Comparison of ENCODE assay signal across 7 mouse cellular contexts in genomic region chr17:34123518-34123917, GRCm38 (mm10). TPM values are rescaled to one million over a fixed set of nuclear protein-coding genes. Genes with fewer than 3 reads are reported as not detected.
A peak's percentile ranks its signal among the peaks of the same experiment; 100 is the strongest.
DNase-seq lines count a peak whose midpoint lies in the region; ATAC-seq and TF ChIP-seq lines count a peak whose summit lies in the region.

No protein-coding gene starts in this region.

- H3K4me1 ChIP-seq in thymus, adult 2 months (replicated peaks; ENCODE audit: control insufficient read depth, insufficient read depth, low read length) = peaks cover 26% of the 10 kb centered on the region
- H3K4me1 ChIP-seq in embryonic facial prominence, embryonic 14.5 days (ENCODE audit: control insufficient read depth, insufficient read depth, low read length) = peaks cover 30% of the 10 kb centered on the region
- peaks cover 18% of the 10 kb centered on the region for H3K4me1 ChIP-seq in hindbrain, embryonic 16.5 days (ENCODE audit: control insufficient read depth, insufficient read depth, low read depth, low read length)

- no peak for ATAC-seq in embryonic facial prominence, embryonic 14.5 days (ENCODE audit: low read depth)
- no peak for ATAC-seq in hindbrain, embryonic 16.5 days

- H3K27ac ChIP-seq in thymus, adult 2 months (ENCODE audit: control insufficient read depth, insufficient read depth, low read length) = peak overlapping the region; percentile 67
- H3K27ac ChIP-seq in embryonic facial prominence, embryonic 14.5 days (replicated peaks; ENCODE audit: low read depth, low read length) = peak overlapping the region; percentile 99
- H3K27ac ChIP-seq in hindbrain, embryonic 16.5 days (ENCODE audit: low read depth, low read length) = peak overlapping the region; percentile 100

- peak overlapping the region; percentile 90 for H3K4me2 ChIP-seq in embryonic facial prominence, embryonic 14.5 days (ENCODE audit: low read depth, low read length)
- H3K4me2 ChIP-seq in hindbrain, embryonic 16.5 days (ENCODE audit: low read length) = peak overlapping the region; percentile 84

- WGBS in thymus, adult 2 months = 13% methylated on average over 2 of the region's 2 CpGs
- 0% methylated on average over 2 of the region's 2 CpGs for WGBS in embryonic facial prominence, embryonic 14.5 days
- 3% methylated on average over 2 of the region's 2 CpGs for WGBS in hindbrain, embryonic 16.5 days

- peak overlapping the region; percentile 98 for H3K9ac ChIP-seq in embryonic facial prominence, embryonic 14.5 days (ENCODE audit: low read depth, low read length)
- peak overlapping the region; percentile 99 for H3K9ac ChIP-seq in hindbrain, embryonic 16.5 days (ENCODE audit: low read depth, low read length)

- DNase-seq in thymus, adult 2 months = no peak
- no peak for DNase-seq in thymus, postnatal 10 days (ENCODE audit: low spot score in 2 of 2)
- DNase-seq in embryonic facial prominence, embryonic 14.5 days (ENCODE audit: low spot score) = peak; percentile 68
- peak; percentile 51 to 53 for DNase-seq in lung, postnatal 4 days
- no peak for DNase-seq in layer of hippocampus, postnatal 14 days (ENCODE audit: low spot score in 2 of 2)
- DNase-seq in right cerebral cortex, postnatal 36 days (ENCODE audit: low spot score in 2 of 2) = no peak

- H3K9me3 ChIP-seq in embryonic facial prominence, embryonic 14.5 days (ENCODE audit: control insufficient read depth, low read length) = no peaks in the 10 kb centered on the region
- H3K9me3 ChIP-seq in hindbrain, embryonic 16.5 days (ENCODE audit: control insufficient read depth, low read length) = no peaks in the 10 kb centered on the region

- no peaks in the 10 kb centered on the region for H3K36me3 ChIP-seq in thymus, adult 2 months (ENCODE audit: control insufficient read depth, insufficient read depth, low read length)
- peaks cover 15% of the 10 kb centered on the region for H3K36me3 ChIP-seq in embryonic facial prominence, embryonic 14.5 days (ENCODE audit: control insufficient read depth, insufficient read depth, low read length)
- H3K36me3 ChIP-seq in hindbrain, embryonic 16.5 days (ENCODE audit: control insufficient read depth, insufficient read depth, low read length) = peaks cover 3% of the 10 kb centered on the region; the same call in 1 of the 2 replicates

- no peaks in the 10 kb centered on the region for H3K27me3 ChIP-seq in thymus, adult 2 months (ENCODE audit: control insufficient read depth, insufficient read depth, low read length)
- H3K27me3 ChIP-seq in embryonic facial prominence, embryonic 14.5 days (replicated peaks; ENCODE audit: control insufficient read depth, insufficient read depth, low read length) = no peaks in the 10 kb centered on the region
- no peaks in the 10 kb centered on the region for H3K27me3 ChIP-seq in hindbrain, embryonic 16.5 days (replicated peaks; ENCODE audit: control insufficient read depth, insufficient read depth, low read length)

- TF ChIP-seq CTCF in thymus, adult 2 months (IDR thresholded peaks at IDR 0.05; ENCODE audit: borderline replicate concordance, control insufficient read depth, extremely low read depth, insufficient read depth, low read length, poor library complexity) = no peak

- TF ChIP-seq POLR2A in thymus, adult 2 months (IDR thresholded peaks at IDR 0.05; ENCODE audit: control insufficient read depth, extremely low read depth, insufficient read depth, low read length, poor library complexity) = no peak

- peak overlapping the region; percentile 37 for H3K4me3 ChIP-seq in thymus, adult 2 months (ENCODE audit: control insufficient read depth, insufficient read depth, low read length)
- H3K4me3 ChIP-seq in embryonic facial prominence, embryonic 14.5 days (ENCODE audit: low read depth, low read length) = peak overlapping the region; percentile 92
- peak overlapping the region; percentile 86 for H3K4me3 ChIP-seq in hindbrain, embryonic 16.5 days (ENCODE audit: low read length)

RNA-seq across cellular contexts. Expression of gene Brd2, which starts 1.1 kb away (rescaled TPM):
- polyA plus RNA-seq in thymus, adult 2 months (2012; rRNA removed) = 236 and 257 TPM in 2 replicates
- polyA plus RNA-seq in embryonic facial prominence, embryonic 14.5 days (2014; fragmentation: Nextera tagmentation; extraction: Ambion mirVana) = 103 and 105 TPM in 2 replicates
- 98.5 and 123 TPM in 2 replicates for polyA plus RNA-seq in hindbrain, embryonic 16.5 days (2015; fragmentation: Nextera tagmentation; extraction: Ambion mirVana)
- 100 to 1,000 TPM; 248 to 278 TPM for total RNA-seq in layer of hippocampus, postnatal 14 days (2021)

RNA-seq across cellular contexts. Expression of gene H2-DMa, which starts 4.2 kb away (rescaled TPM):
- polyA plus RNA-seq in thymus, adult 2 months (2012; rRNA removed) = 141 and 177 TPM in 2 replicates
- 13.6 and 14.9 TPM in 2 replicates for polyA plus RNA-seq in embryonic facial prominence, embryonic 14.5 days (2014; fragmentation: Nextera tagmentation; extraction: Ambion mirVana)
- polyA plus RNA-seq in hindbrain, embryonic 16.5 days (2015; fragmentation: Nextera tagmentation; extraction: Ambion mirVana) = 20.5 and 20.9 TPM in 2 replicates
- total RNA-seq in layer of hippocampus, postnatal 14 days (2021) = 10 to 100 TPM; 36.8 to 38.0 TPM

RNA-seq across cellular contexts. Expression of gene H2-DMb2, which starts 19.6 kb away (rescaled TPM):
- polyA plus RNA-seq in thymus, adult 2 months (2012; rRNA removed) = 119 and 123 TPM in 2 replicates
- polyA plus RNA-seq in embryonic facial prominence, embryonic 14.5 days (2014; fragmentation: Nextera tagmentation; extraction: Ambion mirVana) = 0.22 and 0.39 TPM in 2 replicates
- 0.25 and 0.28 TPM in 2 replicates for polyA plus RNA-seq in hindbrain, embryonic 16.5 days (2015; fragmentation: Nextera tagmentation; extraction: Ambion mirVana)
- total RNA-seq in layer of hippocampus, postnatal 14 days (2021) = 1 to 10 TPM in 1 of 2 experiments, under 1 TPM in 1; 0.55 to 1.0 TPM

RNA-seq across cellular contexts. Expression of gene H2-DMb1, which starts 29.4 kb away (rescaled TPM):
- 130 and 197 TPM in 2 replicates for polyA plus RNA-seq in thymus, adult 2 months (2012; rRNA removed)
- 2.8 and 4.3 TPM in 2 replicates for polyA plus RNA-seq in embryonic facial prominence, embryonic 14.5 days (2014; fragmentation: Nextera tagmentation; extraction: Ambion mirVana)
- polyA plus RNA-seq in hindbrain, embryonic 16.5 days (2015; fragmentation: Nextera tagmentation; extraction: Ambion mirVana) = 0.68 and 1.5 TPM in 2 replicates
- total RNA-seq in layer of hippocampus, postnatal 14 days (2021) = under 1 TPM; 0.65 to 0.98 TPM

RNA-seq across cellular contexts. Expression of gene H2-Oa, which starts 31.4 kb away (rescaled TPM):
- 122 and 154 TPM in 2 replicates for polyA plus RNA-seq in thymus, adult 2 months (2012; rRNA removed)
- 0.36 and 0.76 TPM in 2 replicates for polyA plus RNA-seq in embryonic facial prominence, embryonic 14.5 days (2014; fragmentation: Nextera tagmentation; extraction: Ambion mirVana)
- polyA plus RNA-seq in hindbrain, embryonic 16.5 days (2015; fragmentation: Nextera tagmentation; extraction: Ambion mirVana) = 0.14 TPM in 1 of 2 replicates, not detected in the other
- not detected for total RNA-seq in layer of hippocampus, postnatal 14 days (2021)

Comparison
In these comparisons a context has a peak if more than half of its experiments do, and no peak if none do; other contexts are left out.
1. DNase-seq: peak in embryonic facial prominence, embryonic 14.5 days (single experiment) and lung, postnatal 4 days (2 of 2); none in thymus, adult 2 months (single experiment), thymus, postnatal 10 days (0 of 2), layer of hippocampus, postnatal 14 days (0 of 2) and right cerebral cortex, postnatal 36 days (0 of 2).
2. H3K4me3 ChIP-seq: peak in every context shown above with its lines; median percentile 92 in embryonic facial prominence, embryonic 14.5 days; 86 in hindbrain, embryonic 16.5 days; 37 in thymus, adult 2 months.
3. RNA of gene H2-DMb2, which starts 19.6 kb away (polyA plus RNA-seq): 119 to 123 TPM in thymus, adult 2 months; 0.22 to 0.39 TPM in embryonic facial prominence, embryonic 14.5 days and 0.25 to 0.28 TPM in hindbrain, embryonic 16.5 days; every median in the first group is over 10 times any median in the second.
4. Peak in every context shown above with its lines, with median percentiles within 50 percentile points of each other: H3K27ac ChIP-seq.